Mouse (Mus musculus) testis, adult 2 months (tissue): ENCODE measurements around the gene Tbc1d10a.

Experiments used
- CTCF ChIP-seq: fragments of 200-500 bp; IDR thresholded peaks from 2 replicates; pipeline ENCODE4 v1.5.1; 2012; ENCODE audit warnings: low read depth, mild to moderate bottlenecking, inconsistent platforms, low read length, moderate library complexity; ENCODE audit not compliant: control insufficient read depth, insufficient read depth, insufficient replicate concordance
- POLR2A ChIP-seq: fragments of 200-500 bp; IDR thresholded peaks from 2 replicates; pipeline ENCODE4 v1.6.1; 2012; ENCODE audit warnings: low read depth, mild to moderate bottlenecking, inconsistent platforms, low read length, moderate library complexity; ENCODE audit not compliant: control insufficient read depth

GRCm38 (mm10) chr11:4251376-4251775, 64.8 kb downstream of the Tbc1d10a start:
- TF ChIP-seq POLR2A (no peak), CTCF (no peak)
